Mouse (Mus musculus): ENCODE measurements around the gene Ninj2.

Gene Ninj2

GRCm38 (mm10) chr6:120199638-120200394, 106.7 kb downstream of the Ninj2 start:
- DNase-seq (ENCODE audit: low spot score): no peak

- DNase-seq (ENCODE audit: low spot score): no peak
Observed at GRCm38 (mm10) chr6:120201956-120202355, 108.8 kb downstream of the Ninj2 start.

- no peak for DNase-seq (ENCODE audit: low spot score)
Observed at GRCm38 (mm10) chr6:120202406-120202805, 109.3 kb downstream of the Ninj2 start.

GRCm38 (mm10) chr6:120206586-120206985, 113.4 kb downstream of the Ninj2 start:
- no peak for DNase-seq (ENCODE audit: low spot score)

GRCm38 (mm10) chr6:120211536-120211935, 118.4 kb downstream of the Ninj2 start:
- DNase-seq (ENCODE audit: low spot score): no peak

GRCm38 (mm10) chr6:120216702-120217101, 123.6 kb downstream of the Ninj2 start:
- no peak for DNase-seq (ENCODE audit: low spot score)

- DNase-seq (ENCODE audit: low spot score): no peak
Observed at GRCm38 (mm10) chr6:120219281-120219680, 126.1 kb downstream of the Ninj2 start.

- peak; percentile 61 for DNase-seq (ENCODE audit: low spot score)
Observed at GRCm38 (mm10) chr6:120222669-120223068, 129.5 kb downstream of the Ninj2 start.

- no peak for DNase-seq (ENCODE audit: low spot score)
Observed at GRCm38 (mm10) chr6:120225355-120225754, 132.2 kb downstream of the Ninj2 start.

- DNase-seq (ENCODE audit: low spot score): no peak
Observed at GRCm38 (mm10) chr6:120227068-120227467, 133.9 kb downstream of the Ninj2 start.

GRCm38 (mm10) chr6:120229806-120230205, 136.7 kb downstream of the Ninj2 start:
- no peak for DNase-seq (ENCODE audit: low spot score)

GRCm38 (mm10) chr6:120230441-120230840, 137.3 kb downstream of the Ninj2 start:
- no peak for DNase-seq (ENCODE audit: low spot score)

GRCm38 (mm10) chr6:120232885-120233284, 139.7 kb downstream of the Ninj2 start:
- no peak for DNase-seq (ENCODE audit: low spot score)

GRCm38 (mm10) chr6:120235874-120236273, 142.7 kb downstream of the Ninj2 start:
- no peak for DNase-seq (ENCODE audit: low spot score)

- DNase-seq (ENCODE audit: low spot score): peak; percentile 31
Observed at GRCm38 (mm10) chr6:120240461-120240860, 147.3 kb downstream of the Ninj2 start.

GRCm38 (mm10) chr6:120241453-120241852, 148.3 kb downstream of the Ninj2 start:
- DNase-seq (ENCODE audit: low spot score): no peak

GRCm38 (mm10) chr6:120242530-120242929, 149.4 kb downstream of the Ninj2 start:
- no peak for DNase-seq (ENCODE audit: low spot score)

GRCm38 (mm10) chr6:120243250-120243649, 150.1 kb downstream of the Ninj2 start:
- no peak for DNase-seq (ENCODE audit: low spot score)

GRCm38 (mm10) chr6:120246676-120247075, 153.5 kb downstream of the Ninj2 start:
- DNase-seq (ENCODE audit: low spot score): no peak

- DNase-seq (ENCODE audit: low spot score): no peak
Observed at GRCm38 (mm10) chr6:120249831-120250230, 156.7 kb downstream of the Ninj2 start.
